Comparison of ENCODE assay signal across 24 mouse cellular contexts in genomic region chr11:64749976-64750375, GRCm38 (mm10).
A peak's percentile ranks its signal among the peaks of the same experiment; 100 is the strongest.
DNase-seq lines count a peak whose midpoint lies in the region; ATAC-seq lines count a peak whose summit lies in the region.
"Had no signal": no experiment of that assay in that cellular context is flagged by ENCODE, and none has a peak within 500 bp of the region (broad histone marks: within the 10 kb centered on the region; RNA-seq: fewer than 3 reads in every experiment).

No protein-coding gene starts in this region.

- H3K4me3 ChIP-seq in embryonic facial prominence, embryonic 10.5 days, result no peak overlapping the region
- H3K4me3 ChIP-seq: embryonic facial prominence, embryonic 15.5 days; erythroblast, embryonic 14.5 days; gastrocnemius, adult 2 months; heart, embryonic 13.5 days; hindbrain, embryonic 12.5 days had no signal

- DNase-seq in embryo, embryonic 10 days (ENCODE audit: low spot score), result peak; percentile 35
- no peak for DNase-seq in embryo, embryonic 10.5 days (ENCODE audit: low spot score)
- DNase-seq in embryonic facial prominence, embryonic 10.5 days (ENCODE audit: low spot score), result peak; percentile 35
- DNase-seq in layer of hippocampus, adult 9-11 months, result no peak
- DNase-seq in T-cell, adult 2 months (ENCODE audit: low spot score), result no peak
- DNase-seq: adrenal gland, adult 8-10 months; cerebellum, adult 11-12 months; cerebellum, adult 9-10 months; cerebellum, postnatal 25 days; gastrocnemius, adult 2 months; gastrocnemius, postnatal 25 days; heart, postnatal 36 days; kidney, adult 9 months had no signal

- ATAC-seq in hematopoietic stem cell, adult 5-6 weeks (replicated peaks in 1 of 2; ENCODE audit: insufficient read depth in 1 of 2, low FRiP score in 2 of 2, low TSS enrichment in 1 of 2, low read depth in 1 of 2, poor library complexity in 2 of 2, severe bottlenecking in 2 of 2), result peak; percentile 63 to 66
- no peak for ATAC-seq in cerebellum, adult (ENCODE audit: insufficient number of reproducible peaks, low FRiP score, low TSS enrichment)
- ATAC-seq: forebrain, embryonic 16.5 days; hindbrain, embryonic 16.5 days; inflammation-experienced regulatory T-cells, adult 6 months; intestine, postnatal 0 days; Patski had no signal

- H3K4me1 ChIP-seq in embryonic facial prominence, embryonic 10.5 days, result peaks cover 28% of the 10 kb centered on the region
- H3K4me1 ChIP-seq: heart, embryonic 13.5 days; hindbrain, embryonic 12.5 days had no signal

- no peak overlapping the region for H3K27ac ChIP-seq in embryonic facial prominence, embryonic 10.5 days (replicated peaks)
- H3K27ac ChIP-seq: embryonic facial prominence, embryonic 15.5 days; gastrocnemius, adult 2 months; heart, embryonic 13.5 days; hindbrain, embryonic 12.5 days had no signal

- 42% methylated on average over 9 of the region's 9 CpGs for WGBS in embryonic facial prominence, embryonic 10.5 days

- no peaks in the 10 kb centered on the region for H3K36me3 ChIP-seq in embryonic facial prominence, embryonic 10.5 days (replicated peaks)
- H3K36me3 ChIP-seq: embryonic facial prominence, embryonic 15.5 days; heart, embryonic 13.5 days; hindbrain, embryonic 12.5 days had no signal

- H3K9me3 ChIP-seq in embryonic facial prominence, embryonic 10.5 days, result no peaks in the 10 kb centered on the region
- H3K9me3 ChIP-seq: embryonic facial prominence, embryonic 15.5 days; heart, embryonic 13.5 days; hindbrain, embryonic 12.5 days had no signal

- H3K27me3 ChIP-seq in embryonic facial prominence, embryonic 10.5 days (replicated peaks; ENCODE audit: low read depth, poor library complexity, severe bottlenecking), result no peaks in the 10 kb centered on the region
- H3K27me3 ChIP-seq: embryonic facial prominence, embryonic 15.5 days; heart, embryonic 13.5 days; hindbrain, embryonic 12.5 days; Patski had no signal

Comparison
In these comparisons a context has a peak if more than half of its experiments do, and no peak if none do; other contexts are left out.
1. DNase-seq: peak in embryo, embryonic 10 days (single experiment) and embryonic facial prominence, embryonic 10.5 days (single experiment); none in embryo, embryonic 10.5 days (single experiment), layer of hippocampus, adult 9-11 months (single experiment) and T-cell, adult 2 months (single experiment).